Mouse (Mus musculus): ENCODE results near the gene Hist1h3c. TPM values are rescaled to one million over a fixed set of nuclear protein-coding genes. Genes with fewer than 3 reads are reported as not detected.

Hist1h3c gene
- polyA plus RNA-seq, 1 experiment from 2014 or later: 9.2 TPM

DNA sequence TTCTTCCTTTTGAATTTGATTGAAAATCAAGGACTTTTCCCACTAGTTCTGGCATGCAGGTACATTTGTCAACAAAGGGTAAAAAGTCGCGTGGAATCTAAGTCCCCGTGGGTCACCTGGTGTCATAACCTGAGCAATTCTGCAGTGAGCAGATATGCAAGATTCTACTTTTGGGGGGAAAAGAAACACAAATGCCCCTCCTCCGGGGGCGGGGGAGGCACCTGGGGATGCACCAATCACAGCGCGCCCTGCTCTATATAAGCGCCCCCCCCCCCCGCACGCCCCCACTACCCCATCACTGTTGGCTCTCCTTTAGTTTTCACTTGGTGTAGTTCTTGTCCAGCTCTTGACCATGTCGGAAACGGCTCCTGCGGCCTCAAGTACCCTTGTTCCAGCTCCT is 49.9 kb downstream of the Hist1h3c start, which contains the start of gene Hist1h1t:
Hist1h1t (plus strand) TSS at position 301 of the 400 bp plus-strand sequence.
- ATAC-seq (ENCODE audit: low FRiP score): no peak
- Histone ChIP-seq H3K4me2 (no peak within 1 kb of the TSS), H3K4me1 (ENCODE audit: control insufficient read depth, insufficient read depth, low read length) (peaks cover 6% of the 10 kb centered on the region; the same call in 1 of the 2 replicates), H3K9ac (ENCODE audit: low read length) (no peak within 1 kb of the TSS), H3K27me3 (ENCODE audit: control insufficient read depth, insufficient read depth, low read length) (no peaks in the 10 kb centered on the region), H3K27ac (ENCODE audit: low read depth, low read length) (no peak within 1 kb of the TSS), H3K36me3 (ENCODE audit: control insufficient read depth, insufficient read depth, low read length) (no peaks in the 10 kb centered on the region), H3K4me3 (ENCODE audit: low read depth, low read length) (no peak within 1 kb of the TSS), H3K9me3 (ENCODE audit: control insufficient read depth, low read length) (no peaks in the 10 kb centered on the region)
- 51% methylated on average over 13 of the region's 13 CpGs for WGBS
- DNase-seq (ENCODE audit: low spot score, missing footprints): no peak

Small RNA genes within 50 kb of the gene (microRNA-seq; reads per million reads assigned to microRNA genes)
- gene Gm44314: not detected
- not detected for gene Gm44484

Other genes with a start within 250 kb of the Hist1h3c start
- 3.3 and 3.6 TPM in 2 replicates for gene Hist1h4h, start 214.6 kb downstream of the Hist1h3c start, polyA plus RNA-seq (2014; fragmentation: Nextera tagmentation; extraction: Ambion mirVana)
- gene Hist1h2af, start 211.7 kb downstream of the Hist1h3c start, polyA plus RNA-seq (2014; fragmentation: Nextera tagmentation; extraction: Ambion mirVana): 6.4 and 9.1 TPM in 2 replicates
- 4.0 and 4.8 TPM in 2 replicates for gene Hist1h3g, start 210.2 kb downstream of the Hist1h3c start, polyA plus RNA-seq (2014; fragmentation: Nextera tagmentation; extraction: Ambion mirVana)
- 0.44 and 0.87 TPM in 2 replicates for gene Hist1h2bh, start 202.2 kb downstream of the Hist1h3c start, polyA plus RNA-seq (2014; fragmentation: Nextera tagmentation; extraction: Ambion mirVana)
- 1.2 and 1.3 TPM in 2 replicates for gene Hist1h3f, start 201.6 kb downstream of the Hist1h3c start, polyA plus RNA-seq (2014; fragmentation: Nextera tagmentation; extraction: Ambion mirVana)
- 0.53 and 0.77 TPM in 2 replicates for gene Hist1h4f, start 194.0 kb downstream of the Hist1h3c start, polyA plus RNA-seq (2014; fragmentation: Nextera tagmentation; extraction: Ambion mirVana)
- 0.59 and 0.61 TPM in 2 replicates for gene Hist1h1d, start 192.3 kb downstream of the Hist1h3c start, polyA plus RNA-seq (2014; fragmentation: Nextera tagmentation; extraction: Ambion mirVana)
- gene Hist1h3e, start 183.2 kb downstream of the Hist1h3c start, polyA plus RNA-seq (2014; fragmentation: Nextera tagmentation; extraction: Ambion mirVana): 7.2 and 7.4 TPM in 2 replicates
- 69.8 and 76.3 TPM in 2 replicates for gene Hist1h2ae, start 174.4 kb downstream of the Hist1h3c start, polyA plus RNA-seq (2014; fragmentation: Nextera tagmentation; extraction: Ambion mirVana)
- 3.9 and 6.2 TPM in 2 replicates for gene Hist1h2bg, start 174.2 kb downstream of the Hist1h3c start, polyA plus RNA-seq (2014; fragmentation: Nextera tagmentation; extraction: Ambion mirVana)
- gene Hist1h2bf, start 171.4 kb downstream of the Hist1h3c start, polyA plus RNA-seq (2014; fragmentation: Nextera tagmentation; extraction: Ambion mirVana): 2.6 and 4.9 TPM in 2 replicates
- gene Hist1h2ad, start 171.2 kb downstream of the Hist1h3c start, polyA plus RNA-seq (2014; fragmentation: Nextera tagmentation; extraction: Ambion mirVana): 1.9 and 2.2 TPM in 2 replicates
- 7.4 and 9.8 TPM in 2 replicates for gene Hist1h3d, start 169.8 kb downstream of the Hist1h3c start, polyA plus RNA-seq (2014; fragmentation: Nextera tagmentation; extraction: Ambion mirVana)
- 99.4 and 124 TPM in 2 replicates for gene Hist1h4d, start 164.0 kb downstream of the Hist1h3c start, polyA plus RNA-seq (2014; fragmentation: Nextera tagmentation; extraction: Ambion mirVana)
- gene Hist1h2be, start 124.5 kb downstream of the Hist1h3c start, polyA plus RNA-seq (2014; fragmentation: Nextera tagmentation; extraction: Ambion mirVana): 1.6 and 1.7 TPM in 2 replicates
- gene Hist1h1e, start 123.0 kb downstream of the Hist1h3c start, polyA plus RNA-seq (2014; fragmentation: Nextera tagmentation; extraction: Ambion mirVana): 24.8 and 28.9 TPM in 2 replicates
- gene Hist1h2ac, start 61.7 kb downstream of the Hist1h3c start, polyA plus RNA-seq (2014; fragmentation: Nextera tagmentation; extraction: Ambion mirVana): 0.83 and 1.1 TPM in 2 replicates
- gene Hist1h2bc, start 61.4 kb downstream of the Hist1h3c start, polyA plus RNA-seq (2014; fragmentation: Nextera tagmentation; extraction: Ambion mirVana): 25.3 and 25.7 TPM in 2 replicates
- gene Hist1h1t, start 49.8 kb downstream of the Hist1h3c start, polyA plus RNA-seq (2014; fragmentation: Nextera tagmentation; extraction: Ambion mirVana): not detected in 2 replicates
- 5.3 and 6.4 TPM in 2 replicates for gene Hist1h4c, start 47.1 kb downstream of the Hist1h3c start, polyA plus RNA-seq (2014; fragmentation: Nextera tagmentation; extraction: Ambion mirVana)
- gene Hfe, start 34.7 kb downstream of the Hist1h3c start, polyA plus RNA-seq (2014; fragmentation: Nextera tagmentation; extraction: Ambion mirVana): 2.7 and 3.3 TPM in 2 replicates
- 13.5 and 14.0 TPM in 2 replicates for gene Hist1h1c, start 6.8 kb downstream of the Hist1h3c start, polyA plus RNA-seq (2014; fragmentation: Nextera tagmentation; extraction: Ambion mirVana)
- 2.1 and 2.4 TPM in 2 replicates for gene Hist1h2bb, start 1.1 kb upstream of the Hist1h3c start, polyA plus RNA-seq (2014; fragmentation: Nextera tagmentation; extraction: Ambion mirVana)
- 42.8 and 57.5 TPM in 2 replicates for gene Hist1h2ab, start 5.5 kb upstream of the Hist1h3c start, polyA plus RNA-seq (2014; fragmentation: Nextera tagmentation; extraction: Ambion mirVana)
- 7.5 and 13.2 TPM in 2 replicates for gene Hist1h3b, start 6.7 kb upstream of the Hist1h3c start, polyA plus RNA-seq (2014; fragmentation: Nextera tagmentation; extraction: Ambion mirVana)
- 3.9 and 5.5 TPM in 2 replicates for gene Hist1h4b, start 11.4 kb upstream of the Hist1h3c start, polyA plus RNA-seq (2014; fragmentation: Nextera tagmentation; extraction: Ambion mirVana)
- gene Hist1h4a, start 15.6 kb upstream of the Hist1h3c start, polyA plus RNA-seq (2014; fragmentation: Nextera tagmentation; extraction: Ambion mirVana): 0.49 and 0.55 TPM in 2 replicates
- gene Hist1h3a, start 16.8 kb upstream of the Hist1h3c start, polyA plus RNA-seq (2014; fragmentation: Nextera tagmentation; extraction: Ambion mirVana): 3.0 and 5.1 TPM in 2 replicates
- gene Hist1h1a, start 18.1 kb upstream of the Hist1h3c start, polyA plus RNA-seq (2014; fragmentation: Nextera tagmentation; extraction: Ambion mirVana): 3.5 and 3.7 TPM in 2 replicates
- not detected in 2 replicates for gene Trim38, start 24.3 kb upstream of the Hist1h3c start, polyA plus RNA-seq (2014; fragmentation: Nextera tagmentation; extraction: Ambion mirVana)
- gene Slc17a2, start 61.4 kb upstream of the Hist1h3c start, polyA plus RNA-seq (2014; fragmentation: Nextera tagmentation; extraction: Ambion mirVana): not detected in 2 replicates
- not detected in 2 replicates for gene Slc17a3, start 93.8 kb upstream of the Hist1h3c start, polyA plus RNA-seq (2014; fragmentation: Nextera tagmentation; extraction: Ambion mirVana)
- 0.08 TPM in 1 of 2 replicates, not detected in the other for gene Slc17a1, start 122.1 kb upstream of the Hist1h3c start, polyA plus RNA-seq (2014; fragmentation: Nextera tagmentation; extraction: Ambion mirVana)
- gene Slc17a4, start 169.4 kb upstream of the Hist1h3c start, polyA plus RNA-seq (2014; fragmentation: Nextera tagmentation; extraction: Ambion mirVana): not detected in 2 replicates
- not detected in 2 replicates for gene Hist1h2ba, start 188.6 kb upstream of the Hist1h3c start, polyA plus RNA-seq (2014; fragmentation: Nextera tagmentation; extraction: Ambion mirVana)
- not detected in 2 replicates for gene Hist1h2aa, start 188.9 kb upstream of the Hist1h3c start, polyA plus RNA-seq (2014; fragmentation: Nextera tagmentation; extraction: Ambion mirVana)
- gene Scgn, start 245.6 kb upstream of the Hist1h3c start, polyA plus RNA-seq (2014; fragmentation: Nextera tagmentation; extraction: Ambion mirVana): 0.56 TPM in 1 of 2 replicates, not detected in the other

Measured in midbrain, embryonic 11.5 days (tissue).